Mouse (Mus musculus) cerebellum, postnatal 14 days (tissue): Measurements from ENCODE around the gene Lcp2.
A peak's percentile ranks its signal among the peaks of the same experiment; 100 is the strongest.
"Not testable (repeated sequence)": the region's sequence is repeated elsewhere in the genome, so short reads cannot be mapped to it uniquely, and the experiment has no call there.

ENCODE experiments used
- DNase-seq, 2 experiments: peaks; one replicate each; pipeline ENCODE4 v3.0.0; 2021; ENCODE audit warnings: mixed read lengths in 2 of 2

The Lcp2 gene

DNA sequence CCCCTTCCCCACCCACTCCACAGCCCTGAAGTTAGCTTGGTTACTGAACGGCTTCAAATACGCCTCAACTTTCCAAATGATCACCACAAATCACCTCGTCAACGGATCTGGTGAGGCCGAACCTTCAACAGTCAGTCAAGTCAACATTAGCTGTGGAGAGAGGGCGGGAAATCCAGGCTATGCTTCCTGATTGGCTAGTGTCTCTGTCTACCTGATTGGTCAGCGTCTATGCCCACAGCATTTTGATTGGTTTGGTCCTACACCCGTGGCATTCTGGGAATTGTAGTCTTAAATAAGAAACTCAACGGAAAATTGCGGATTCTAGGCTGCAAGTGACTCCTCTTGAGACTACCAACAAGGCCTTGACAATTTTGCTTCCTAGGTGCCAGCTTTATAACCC is 51.7 kb downstream of the Lcp2 start, which contains the start of gene 4930469K13Rik:
Gene 4930469K13Rik (minus strand): TSS at position 133 of the 400 bp plus-strand sequence.
- peak; percentile 17 to 32 for DNase-seq

DNA sequence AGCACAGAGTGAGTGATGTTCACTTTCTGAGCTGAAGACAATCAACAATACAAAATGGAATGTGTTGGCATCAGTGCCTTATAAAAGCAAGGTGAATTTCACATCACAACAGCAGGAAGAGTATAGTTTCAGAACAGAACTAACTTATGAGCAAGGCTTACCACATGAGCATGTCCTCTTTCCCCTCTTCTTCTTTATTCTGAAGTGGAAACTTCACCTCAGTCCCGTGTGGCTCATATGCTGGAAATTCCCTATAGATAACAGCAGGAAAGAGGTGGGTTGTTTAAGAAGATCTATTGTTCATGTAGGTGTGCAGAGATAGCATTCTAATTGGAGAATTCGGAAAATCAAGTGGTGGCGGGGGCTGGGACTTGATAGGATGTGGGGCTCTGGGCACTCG is 55.1 kb downstream of the Lcp2 start:
- no peak for DNase-seq

GRCm38 (mm10) chr11:34104919-34105318 is 58.2 kb downstream of the Lcp2 start:
- DNase-seq, result no peak

- DNase-seq, result no peak
Observed at GRCm38 (mm10) chr11:34109260-34109659, 62.5 kb downstream of the Lcp2 start.

DNA sequence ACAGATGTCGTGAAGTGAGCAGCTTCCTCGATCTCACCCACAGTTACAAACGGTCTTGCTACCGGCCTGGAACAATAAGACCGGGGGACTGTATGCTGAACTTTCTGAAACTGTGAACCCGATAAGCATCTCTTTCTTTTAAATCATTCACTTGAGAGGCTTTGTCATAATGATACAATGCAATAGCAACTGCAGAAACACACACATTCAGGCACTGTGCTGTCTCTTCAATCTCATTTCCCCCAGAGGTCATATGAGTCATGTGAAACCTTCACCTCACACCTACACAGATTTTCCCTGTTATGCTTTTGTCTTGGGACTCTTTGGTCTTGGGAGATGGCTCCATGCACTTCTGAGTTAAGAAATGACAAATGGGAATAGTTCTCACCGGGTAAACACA is 65.2 kb downstream of the Lcp2 start:
- no peak for DNase-seq

DNA sequence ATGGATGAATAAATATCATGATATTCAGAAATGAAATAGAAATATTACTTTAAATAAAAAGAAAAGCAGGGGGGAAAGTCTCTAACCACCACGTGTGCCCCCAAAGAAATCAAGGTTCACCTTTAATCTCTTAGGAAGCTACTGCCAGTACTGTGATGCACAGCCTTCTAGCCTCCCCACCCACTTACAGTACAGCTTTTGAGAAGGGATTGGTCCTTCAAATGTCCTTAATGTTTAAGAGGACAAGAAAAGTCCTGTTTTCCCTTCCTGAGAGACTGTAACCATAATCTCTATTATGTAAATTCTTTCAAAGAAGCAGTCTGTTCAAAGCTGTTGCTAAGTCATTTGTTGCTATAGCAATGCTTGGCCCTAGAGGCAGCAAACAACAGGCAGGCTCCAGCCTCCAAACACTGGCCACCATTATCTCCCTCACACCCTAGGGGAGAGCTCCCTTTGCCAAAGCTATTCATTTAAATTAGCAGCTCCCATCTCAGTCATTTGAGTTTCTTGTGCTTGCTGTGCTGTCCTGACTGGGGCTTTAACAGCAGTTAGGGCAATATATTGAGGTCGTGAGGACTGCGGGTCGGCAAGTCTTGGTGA is 66.2 kb downstream of the Lcp2 start:
- DNase-seq, result peak in 1 of 2 experiments; percentile 10

- DNase-seq, result no peak
Observed at GRCm38 (mm10) chr11:34113760-34114159, 67.0 kb downstream of the Lcp2 start.

DNA sequence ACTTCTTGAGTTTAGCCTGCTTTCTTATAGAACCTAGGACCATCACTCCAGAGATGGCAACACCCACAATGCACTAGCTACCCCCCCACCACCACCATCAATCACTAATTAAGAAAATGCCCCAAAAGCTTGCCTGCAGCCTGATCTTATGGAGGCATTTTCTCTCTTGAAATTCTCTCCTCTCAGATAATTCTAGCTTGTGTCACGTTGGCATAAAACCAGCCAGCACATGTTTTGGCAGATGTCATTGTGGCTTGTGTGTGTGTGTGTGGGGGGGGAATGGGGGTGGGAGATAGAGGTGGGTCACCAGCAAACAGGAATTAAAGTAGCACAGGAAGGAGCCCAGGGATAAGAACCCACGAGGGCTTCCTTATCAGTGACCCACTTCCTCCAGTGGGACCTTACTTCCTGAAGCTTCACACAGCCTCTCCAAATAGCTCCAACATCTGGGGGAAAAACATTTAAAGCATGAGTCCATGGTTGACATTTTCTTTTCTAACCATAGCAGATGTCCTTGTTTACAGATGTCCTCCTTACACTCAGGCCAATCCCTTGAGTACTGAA is 69.9 kb downstream of the Lcp2 start:
- no peak for DNase-seq

DNA sequence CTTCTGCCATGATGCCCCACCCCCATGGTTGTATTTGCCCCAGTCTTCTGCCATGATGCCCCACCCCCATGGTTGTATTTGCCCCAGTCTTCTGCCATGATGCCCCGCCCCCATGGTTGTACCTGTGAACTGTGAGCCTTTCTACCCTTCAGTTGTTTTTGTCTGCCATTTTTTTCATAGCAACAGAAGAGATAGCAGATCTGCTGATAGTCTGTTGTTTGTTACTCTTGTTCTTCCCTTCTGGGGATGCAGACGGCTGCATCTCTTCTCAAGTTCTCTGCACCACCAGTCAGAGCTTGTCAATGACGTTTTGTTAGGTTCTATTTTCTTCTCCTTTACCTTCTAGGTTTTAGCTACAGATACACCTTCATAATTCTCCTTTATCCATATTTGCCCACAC is 70.9 kb downstream of the Lcp2 start:
- DNase-seq, result no peak

GRCm38 (mm10) chr11:34118319-34118718 is 71.6 kb downstream of the Lcp2 start:
- DNase-seq, result no peak

DNA sequence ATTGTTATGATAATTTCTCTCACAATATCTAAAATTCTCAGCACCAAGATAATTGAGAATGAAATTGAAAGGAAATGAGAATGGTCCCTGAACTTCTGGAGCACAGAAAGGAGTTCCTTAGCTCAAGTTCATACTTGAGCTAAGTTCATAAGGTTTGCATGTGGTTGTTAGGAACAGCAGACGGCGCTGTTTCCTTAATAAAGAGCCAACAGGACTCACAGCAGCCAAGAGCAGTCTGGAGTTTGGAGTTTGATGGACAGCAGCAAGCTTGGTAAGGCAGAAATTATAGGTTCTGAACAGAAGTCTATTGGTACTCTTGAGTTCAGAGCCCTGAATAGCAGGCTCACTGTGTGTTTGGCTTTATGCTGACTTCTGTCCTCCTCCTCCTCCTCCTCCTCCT is 76.4 kb downstream of the Lcp2 start:
- peak; percentile 65 to 66 for DNase-seq

DNA sequence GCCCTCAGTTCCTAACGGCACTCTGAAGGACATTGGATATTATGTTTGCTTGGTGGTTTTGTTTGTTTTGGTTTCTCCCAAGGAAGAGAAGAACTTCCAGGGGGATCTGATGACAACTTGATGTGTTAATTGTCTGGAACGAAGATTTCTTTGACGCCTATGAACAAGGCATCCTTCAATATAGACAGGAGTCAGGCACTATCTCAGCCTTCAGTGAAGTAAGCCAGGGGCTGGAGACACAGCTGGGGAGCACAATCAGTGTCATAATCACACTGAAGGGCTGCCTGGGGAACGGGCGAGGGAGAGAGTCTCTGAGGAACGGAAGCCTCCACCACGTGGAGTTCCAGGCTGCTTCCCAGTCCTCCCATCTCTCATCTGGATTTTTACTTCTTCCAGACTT is 78.1 kb downstream of the Lcp2 start:
- DNase-seq, result no peak

DNA sequence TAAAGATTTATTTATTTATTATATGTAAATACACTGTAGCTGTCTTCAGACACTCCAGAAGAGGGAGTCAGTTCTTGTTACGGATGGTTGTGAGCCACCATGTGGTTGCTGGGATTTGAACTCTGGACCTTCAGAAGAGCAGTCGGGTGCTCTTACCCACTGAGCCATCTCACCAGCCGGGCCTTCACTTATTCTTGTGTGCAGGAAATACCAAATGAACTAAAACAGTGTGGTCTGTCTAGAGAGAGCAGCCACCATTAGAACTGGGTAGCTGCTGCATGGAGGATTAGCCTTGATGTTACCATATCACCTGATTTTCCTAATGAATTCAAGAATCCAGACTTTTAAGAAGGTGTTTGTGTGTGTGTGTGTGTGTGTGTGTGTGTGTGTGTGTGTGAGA is 79.0 kb downstream of the Lcp2 start:
- DNase-seq, result not testable (repeated sequence)

DNA sequence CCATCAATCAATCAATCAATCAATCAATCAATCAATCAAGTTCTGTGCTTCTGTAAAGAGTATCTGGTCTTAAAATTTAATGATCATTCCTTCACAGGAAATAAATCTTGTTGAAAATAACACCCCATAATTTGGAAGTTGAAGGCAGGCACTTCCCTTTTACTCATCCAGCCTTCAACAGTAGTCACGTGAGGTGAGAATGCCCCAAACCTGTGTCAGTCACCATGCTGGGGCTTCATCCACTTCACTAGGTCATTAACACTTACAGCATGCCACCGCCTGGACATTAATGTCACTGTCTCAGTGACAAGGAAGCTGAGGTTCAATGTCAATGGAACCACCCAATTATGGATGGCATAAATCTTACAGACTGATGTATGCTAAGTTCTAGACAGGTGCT is 81.7 kb downstream of the Lcp2 start:
- no peak for DNase-seq

GRCm38 (mm10) chr11:34139296-34139695 is 92.6 kb downstream of the Lcp2 start:
- no peak for DNase-seq
